Mouse (Mus musculus) CD4-positive, CD25-positive, alpha-beta regulatory T cell (primary cell): ENCODE results near the gene Ube2g1. TPM values are rescaled to one million over a fixed set of nuclear protein-coding genes. Genes with fewer than 3 reads are reported as not detected.

Experiments used
- polyA plus RNA-seq: library from polyadenylated mRNA; unstranded; fragments of 100-300 nt; shearing (Covaris generic); gene quantifications from one replicate; pipeline ENCODE4 v1.2.1, GENCODE M21; 2017

Ube2g1 gene
- 68.5 TPM for polyA plus RNA-seq

DNA sequence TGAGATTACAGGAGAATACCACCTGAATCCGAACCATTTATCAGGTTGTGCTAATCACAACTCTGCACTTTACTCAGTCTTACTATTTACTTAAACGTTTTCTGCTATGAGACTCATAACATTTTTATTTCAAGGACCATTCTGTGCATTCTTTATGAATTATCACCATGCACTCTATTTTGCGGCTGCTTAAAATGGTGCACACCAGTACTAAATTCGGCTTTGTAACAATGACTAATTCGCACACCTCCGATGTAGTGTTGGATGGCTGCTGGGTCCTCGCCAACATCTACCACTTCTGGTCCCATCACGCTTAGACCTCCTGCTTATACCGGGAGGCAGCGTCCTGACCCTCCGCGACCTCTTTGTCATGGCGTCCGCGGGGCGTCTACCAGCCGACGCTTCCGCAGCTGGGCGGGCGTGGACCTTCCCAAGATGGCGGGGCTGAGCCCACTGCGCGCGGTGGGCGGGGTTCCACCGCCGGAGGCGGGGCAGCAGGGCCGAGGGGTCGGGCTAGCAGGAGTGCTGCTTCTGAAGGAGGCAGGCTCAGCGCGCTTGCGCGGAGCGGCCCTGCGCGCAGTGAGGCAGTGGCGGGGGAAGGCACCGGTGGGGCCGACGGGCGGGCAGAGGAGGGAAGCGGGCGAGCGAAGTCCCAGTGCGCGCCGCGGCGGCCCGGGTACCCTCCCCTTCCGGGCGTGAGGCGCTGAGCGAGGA, at the start of gene Ube2g1:
TSS of gene Ube2g1 (plus strand) at position 590 of the 714 bp plus-strand sequence.

DNA sequence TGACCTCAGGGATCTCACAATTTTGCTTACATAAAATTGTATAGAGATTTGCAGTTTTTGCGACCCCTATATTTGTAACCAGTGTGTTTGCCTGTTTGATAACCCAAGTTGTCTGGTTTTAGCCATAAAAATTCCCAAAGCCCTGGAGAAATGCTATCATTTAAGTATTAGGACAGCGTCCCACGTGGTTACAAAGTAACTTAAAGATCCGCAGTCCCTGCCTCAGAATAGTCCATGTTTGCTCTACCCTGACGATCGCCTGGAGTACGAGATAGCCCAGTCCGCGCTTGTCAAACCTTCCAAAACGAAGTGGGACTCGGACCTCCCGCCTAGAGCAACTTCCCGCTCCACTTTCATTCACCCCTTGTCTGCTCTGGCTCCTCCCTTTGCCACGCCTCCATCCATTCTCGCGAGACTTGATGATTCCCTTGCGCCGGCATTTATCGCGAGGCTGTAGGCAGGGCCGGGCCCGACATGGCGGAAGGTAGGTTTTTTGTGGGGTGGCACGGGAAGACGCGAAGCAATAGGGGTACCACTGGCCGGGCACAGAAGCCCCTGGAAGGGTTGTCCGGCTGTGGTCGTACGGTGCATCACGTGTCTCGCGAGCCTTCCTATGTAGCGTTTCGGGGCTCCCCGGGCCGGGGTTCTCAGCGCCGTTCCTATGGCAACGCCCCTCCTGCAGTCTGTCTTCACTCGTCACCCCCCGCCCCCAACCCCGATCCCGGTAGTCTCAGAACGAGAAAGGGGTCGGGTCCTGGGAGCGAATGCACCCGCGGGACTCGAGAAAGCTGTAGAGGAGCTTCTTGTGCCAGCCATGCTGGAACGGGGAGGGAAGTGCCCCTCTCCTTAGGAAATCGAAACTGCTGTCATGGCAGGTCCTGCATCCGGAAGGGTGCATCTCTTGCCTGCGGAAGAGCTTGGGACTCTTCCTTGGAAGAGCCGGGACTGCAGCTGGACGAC, 82.7 kb downstream of the Ube2g1 start, which contains the start of gene Ankfy1:
TSS of gene Ankfy1 (plus strand) at position 456 of the 960 bp plus-strand sequence.

Other genes with a start within 250 kb of the Ube2g1 start
- gene Tekt1, start 244.8 kb upstream of the Ube2g1 start, polyA plus RNA-seq: not detected
- not detected for gene Smtnl2, start 195.6 kb upstream of the Ube2g1 start, polyA plus RNA-seq
- gene Ggt6, start 171.8 kb upstream of the Ube2g1 start, polyA plus RNA-seq: not detected
- 122 TPM for gene Mybbp1a, start 165.9 kb upstream of the Ube2g1 start, polyA plus RNA-seq
- gene Spns2, start 117.4 kb upstream of the Ube2g1 start, polyA plus RNA-seq: not detected
- 1.1 TPM for gene Spns3, start 56.8 kb upstream of the Ube2g1 start, polyA plus RNA-seq
- 51.0 TPM for gene Ankfy1, start 82.7 kb downstream of the Ube2g1 start, polyA plus RNA-seq
- 7.6 TPM for gene Cyb5d2, start 188.9 kb downstream of the Ube2g1 start, polyA plus RNA-seq
- 28.0 TPM for gene Zzef1, start 188.9 kb downstream of the Ube2g1 start, polyA plus RNA-seq